Mouse (Mus musculus): ENCODE results near the gene Pin1. TPM values are rescaled to one million over a fixed set of nuclear protein-coding genes. Genes with fewer than 3 reads are reported as not detected.

Gene Pin1
- polyA plus RNA-seq, 1 experiment = 34.9 TPM

DNA sequence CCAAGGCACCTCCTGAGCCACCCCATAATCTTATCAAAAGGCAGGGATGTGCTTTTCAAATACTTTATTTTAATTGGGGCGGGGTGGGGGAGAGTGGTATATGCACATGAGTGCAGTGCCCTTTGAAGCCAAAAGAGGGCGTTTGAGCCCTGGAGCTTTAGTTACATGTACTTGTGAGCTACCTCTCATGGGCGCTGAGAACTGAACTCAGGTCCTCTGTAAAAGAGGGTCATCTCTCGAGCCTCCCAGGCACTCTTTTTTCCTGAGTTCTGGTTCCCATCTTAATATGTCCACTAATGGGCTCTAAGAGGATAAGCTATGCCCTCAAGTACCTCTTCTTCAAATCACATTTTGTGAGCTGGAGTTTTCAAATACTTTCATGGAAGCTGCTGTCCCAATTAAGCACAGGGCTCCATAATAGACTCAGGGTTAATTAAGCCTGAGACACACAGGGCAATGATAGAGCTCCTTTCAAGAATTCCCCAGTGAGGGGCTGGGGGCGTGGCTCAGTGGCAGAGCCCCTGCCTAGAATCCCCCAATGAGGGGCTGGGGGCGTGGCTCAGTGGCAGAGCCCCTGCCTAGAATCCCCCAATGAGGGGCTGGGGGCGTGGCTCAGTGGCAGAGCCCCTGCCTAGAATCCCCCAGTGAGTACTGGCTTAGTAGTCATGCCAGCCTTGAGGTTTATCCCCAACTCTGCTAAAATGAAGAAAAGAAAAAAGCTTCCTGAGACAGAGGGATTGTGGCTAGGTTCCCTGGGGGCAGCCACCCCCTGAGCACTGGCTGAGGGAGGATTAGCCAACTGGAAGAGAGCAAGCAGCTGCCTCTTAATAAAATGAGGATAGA lies 29.9 kb downstream of the Pin1 start:
- TF ChIP-seq GATA1 (IDR thresholded peaks at IDR 0.05; ENCODE audit: low read length) = no peak

DNA sequence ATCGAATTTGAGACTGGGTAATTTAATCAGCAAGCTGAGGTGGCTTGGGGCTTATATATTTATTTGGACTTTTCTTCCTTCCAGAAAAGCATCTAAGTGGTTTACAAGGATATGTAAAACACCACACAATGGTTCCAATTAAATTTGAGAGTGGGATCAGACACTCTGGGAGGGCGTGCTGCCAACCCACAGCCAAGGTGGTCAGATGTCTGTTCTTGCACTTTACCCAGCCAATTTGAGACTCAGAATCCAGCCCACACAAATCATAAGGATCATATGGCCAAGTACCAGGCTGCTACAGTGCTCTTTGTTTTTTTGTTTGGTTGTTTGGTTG lies 30.5 kb downstream of the Pin1 start:
- no peak for TF ChIP-seq GATA1 (IDR thresholded peaks at IDR 0.05; ENCODE audit: low read length)

DNA sequence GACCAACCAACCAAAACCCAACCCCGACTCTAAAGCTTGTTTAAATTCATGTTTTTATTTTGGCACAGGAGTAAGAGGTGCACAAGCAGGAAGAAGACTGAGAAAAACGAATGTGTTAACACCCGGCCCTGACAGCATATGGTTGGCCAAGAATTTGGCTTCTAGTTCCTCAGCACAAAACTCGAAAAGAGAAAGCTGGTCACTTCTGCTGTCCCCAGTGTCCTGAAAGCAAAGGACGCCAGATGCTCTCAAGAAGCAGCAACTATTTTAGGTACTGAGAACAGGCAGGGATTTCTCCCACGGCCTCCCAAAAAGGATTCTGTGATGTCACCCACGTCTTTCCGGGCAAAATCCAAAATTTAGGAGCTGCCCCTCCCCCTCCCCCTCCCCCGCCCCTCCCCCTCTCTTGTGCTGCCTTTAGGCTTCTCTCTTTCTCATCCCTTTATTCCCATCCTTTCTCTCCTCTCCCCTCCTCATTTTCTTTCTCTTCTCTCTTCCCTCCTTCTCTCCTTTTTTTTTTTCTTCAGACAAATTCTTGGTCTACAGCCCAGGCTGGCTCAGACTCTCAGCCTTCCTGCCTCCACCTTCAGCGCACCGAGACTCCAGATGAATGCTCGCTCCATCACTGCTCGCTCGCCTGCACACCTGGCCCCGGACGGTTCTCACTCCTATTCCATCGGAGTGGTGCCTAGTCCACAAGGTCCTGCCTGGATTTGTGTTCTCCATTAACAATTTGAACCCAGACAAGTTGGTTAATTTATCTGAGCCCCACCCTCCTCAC lies 33.4 kb downstream of the Pin1 start:
- no peak for TF ChIP-seq GATA1 (IDR thresholded peaks at IDR 0.05; ENCODE audit: low read length)

DNA sequence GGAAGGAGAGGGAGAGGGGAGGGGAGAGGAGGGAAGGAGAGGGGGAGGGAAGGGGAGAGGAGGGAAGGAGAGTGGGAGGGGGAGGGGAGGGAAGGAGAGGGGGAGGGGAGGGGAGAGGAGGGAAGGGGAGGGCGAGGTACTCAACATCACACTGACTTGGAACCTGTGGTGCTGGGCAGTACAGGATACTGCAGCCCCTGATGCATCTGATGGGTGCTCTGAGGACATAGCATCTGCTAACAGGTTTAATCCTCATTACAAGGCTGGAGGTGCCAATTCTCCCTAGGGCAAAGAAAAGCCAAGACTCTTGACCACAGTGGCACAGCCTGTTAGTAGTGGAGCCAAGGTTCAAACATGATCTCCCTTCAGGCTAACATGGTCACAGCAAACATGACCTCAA lies 37.5 kb downstream of the Pin1 start:
- no peak for TF ChIP-seq GATA1 (IDR thresholded peaks at IDR 0.05; ENCODE audit: low read length)

DNA sequence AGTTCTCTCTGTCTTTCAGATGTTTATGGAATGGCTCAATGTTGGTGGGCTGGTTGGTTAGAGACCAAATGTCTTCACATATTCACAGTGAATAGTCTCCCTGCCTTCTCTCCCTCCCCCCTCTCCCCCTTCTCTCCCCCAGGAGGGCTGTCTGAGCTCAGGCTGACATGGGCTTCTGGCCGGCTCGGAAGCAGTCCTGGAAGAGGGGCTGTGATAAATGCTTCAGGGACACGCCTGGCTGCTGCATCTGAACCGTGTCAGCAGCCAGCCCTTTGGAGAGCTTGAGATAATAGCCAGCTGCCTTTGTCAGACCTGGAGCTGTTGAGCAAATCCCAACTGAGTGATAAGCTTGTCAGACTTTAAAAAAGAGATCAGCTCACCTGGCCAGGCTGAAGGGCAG lies 38.0 kb downstream of the Pin1 start:
- no peak for TF ChIP-seq GATA1 (IDR thresholded peaks at IDR 0.05; ENCODE audit: low read length)

DNA sequence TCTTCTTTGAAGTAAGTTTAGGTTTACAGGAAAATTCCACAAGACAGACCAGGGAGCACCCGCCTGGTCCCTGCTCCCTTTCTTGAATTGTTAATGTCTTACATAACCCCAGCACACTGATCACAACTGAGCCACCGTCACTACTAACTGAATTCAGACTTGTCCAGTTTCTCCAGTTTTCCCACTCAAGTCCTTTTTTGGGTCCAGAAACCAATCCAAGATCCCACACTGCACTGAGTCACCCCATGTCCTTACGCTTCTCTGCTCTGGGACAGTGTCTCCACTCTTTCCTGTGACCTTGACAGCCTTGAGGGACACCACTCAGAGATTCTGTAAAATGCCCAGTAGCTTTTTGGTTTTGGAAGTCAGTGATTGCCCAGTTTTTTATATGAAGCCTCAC lies 41.0 kb downstream of the Pin1 start:
- TF ChIP-seq GATA1 (IDR thresholded peaks at IDR 0.05; ENCODE audit: low read length) = no peak

DNA sequence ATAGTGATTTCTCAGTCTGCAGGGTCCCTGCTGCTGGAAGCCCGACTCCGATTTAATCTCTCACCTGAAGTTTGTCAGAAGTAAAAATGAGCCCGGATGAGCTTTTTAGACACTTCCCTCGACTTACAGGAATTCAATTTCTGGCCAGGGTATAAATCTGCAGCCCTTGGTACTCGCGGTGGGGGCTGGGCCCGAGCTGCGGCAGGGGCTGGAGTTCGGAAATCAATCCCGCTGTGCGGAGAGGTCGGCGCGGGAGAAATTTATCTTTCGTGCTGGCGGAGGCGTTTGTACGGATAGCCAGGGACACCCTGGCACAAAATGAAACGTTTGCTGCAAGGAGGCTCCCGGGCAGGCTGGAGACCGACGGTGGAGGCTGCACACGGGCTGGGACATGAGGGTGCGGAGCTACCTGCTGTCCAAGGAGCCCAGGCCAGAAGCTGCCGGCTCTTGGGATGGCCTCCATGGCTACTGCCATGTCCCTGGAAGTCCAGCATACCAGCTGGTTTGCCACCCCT lies 42.9 kb downstream of the Pin1 start:
- no peak for TF ChIP-seq GATA1 (IDR thresholded peaks at IDR 0.05; ENCODE audit: low read length)

DNA sequence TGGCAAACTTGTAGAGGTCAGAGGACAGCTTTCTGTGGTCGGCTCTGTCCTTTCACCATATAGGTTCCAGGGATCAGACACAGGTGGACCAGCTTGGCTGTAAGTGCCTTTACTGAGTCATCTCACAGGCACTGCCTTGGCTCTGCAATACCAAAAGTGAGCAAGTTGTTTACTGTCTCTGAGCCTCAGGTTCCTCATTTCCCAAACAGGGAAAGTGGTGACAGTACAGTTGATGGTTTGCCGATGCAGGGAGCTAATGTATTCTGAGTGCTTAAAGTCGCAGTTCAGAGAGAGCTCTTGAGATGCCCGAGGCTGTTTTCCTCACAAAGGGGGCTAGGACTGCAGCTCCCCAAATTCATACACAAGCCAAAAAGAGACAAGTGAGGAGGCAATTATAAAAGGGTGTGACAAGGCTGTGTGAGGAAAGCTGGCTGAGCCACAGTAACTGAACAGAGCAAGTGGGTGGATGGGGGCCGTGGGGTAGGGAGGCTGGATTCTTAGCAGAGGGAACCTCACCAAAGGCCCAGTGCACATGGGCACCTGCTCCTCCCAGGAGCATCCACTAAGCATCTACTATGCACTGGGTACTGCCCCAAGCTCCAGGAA lies 44.3 kb downstream of the Pin1 start:
- no peak for TF ChIP-seq GATA1 (IDR thresholded peaks at IDR 0.05; ENCODE audit: low read length)

DNA sequence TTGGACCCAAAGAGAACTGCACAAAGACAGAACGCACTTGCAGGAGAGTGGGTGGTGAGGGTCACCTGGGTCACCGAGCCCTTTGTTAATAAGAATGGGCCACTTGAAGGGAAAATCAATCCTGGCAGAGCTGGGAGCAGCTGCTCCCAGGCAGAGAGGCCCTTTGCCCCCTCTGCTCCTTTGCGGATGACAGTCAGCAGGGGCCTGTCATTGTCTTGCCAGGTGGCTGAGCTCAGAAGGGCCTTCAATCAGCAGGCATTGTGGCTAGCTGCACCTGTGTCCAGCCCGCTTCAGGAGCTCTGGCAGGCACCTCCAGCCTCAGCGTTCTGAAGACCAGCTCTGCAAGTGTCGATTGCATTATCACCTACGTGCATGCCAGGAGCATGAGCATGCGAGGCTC lies 45.6 kb downstream of the Pin1 start:
- no peak for TF ChIP-seq GATA1 (IDR thresholded peaks at IDR 0.05; ENCODE audit: low read length)

DNA sequence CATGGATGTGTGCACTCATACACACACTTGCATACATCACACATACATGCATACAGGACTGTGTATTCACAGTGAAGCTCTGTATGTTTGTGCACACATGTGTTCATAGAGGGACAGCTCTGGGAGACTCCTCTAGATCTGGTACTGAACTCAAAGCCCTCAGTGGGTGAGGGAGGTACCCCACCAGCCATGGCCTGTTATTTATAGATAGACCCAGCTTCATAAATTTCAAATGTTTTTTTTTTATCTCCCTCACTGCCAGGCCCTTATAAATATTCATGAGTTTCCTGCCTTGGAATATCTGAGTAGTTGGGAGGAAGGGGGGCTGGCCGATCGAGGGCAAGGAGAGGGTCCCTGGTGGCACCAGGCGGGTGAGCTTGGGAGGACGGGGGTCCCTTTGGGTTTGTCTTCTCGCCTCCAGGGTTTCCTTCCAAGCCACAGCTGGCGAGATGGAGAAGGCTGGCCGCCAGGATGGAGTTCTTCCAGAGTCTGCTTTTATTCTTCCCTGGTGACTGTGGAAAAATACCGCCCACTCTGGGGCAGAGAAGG lies 52.0 kb downstream of the Pin1 start:
- TF ChIP-seq GATA1 (IDR thresholded peaks at IDR 0.05; ENCODE audit: low read length) = no peak

DNA sequence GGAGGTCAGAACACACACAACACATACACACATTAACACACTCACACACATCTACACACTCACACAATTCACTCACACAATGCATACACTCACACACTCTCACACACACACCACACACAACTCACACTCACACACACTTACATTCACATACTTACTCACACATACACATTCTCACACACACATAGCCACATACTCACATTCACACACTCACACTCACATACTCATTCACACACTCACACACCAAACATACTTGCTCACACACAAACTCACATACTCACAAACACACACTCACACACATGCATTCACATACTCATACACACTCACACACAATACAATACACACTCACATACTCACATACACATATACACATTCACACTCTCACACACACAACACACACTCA lies 53.5 kb downstream of the Pin1 start:
- TF ChIP-seq GATA1 (IDR thresholded peaks at IDR 0.05; ENCODE audit: low read length) = no peak

DNA sequence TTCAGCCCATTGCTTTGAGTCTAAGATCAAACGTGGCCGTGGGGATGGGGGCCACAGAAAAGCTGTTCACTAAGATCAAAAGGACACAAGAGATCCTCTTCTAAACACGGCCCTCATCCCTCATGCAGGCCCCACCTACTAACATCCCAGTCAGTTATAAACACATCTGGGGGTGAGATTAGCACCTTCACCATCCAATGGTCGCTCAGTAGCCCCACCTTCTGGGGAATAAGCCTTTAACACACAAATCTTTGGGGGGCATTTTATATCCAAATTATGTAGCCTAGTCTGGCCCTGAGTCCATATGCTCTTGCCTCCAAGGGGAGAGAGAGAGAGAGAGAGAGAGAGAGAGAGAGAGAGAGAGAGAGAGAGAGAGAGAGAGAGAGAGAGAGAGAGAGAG lies 54.1 kb downstream of the Pin1 start:
- TF ChIP-seq GATA1 (IDR thresholded peaks at IDR 0.05; ENCODE audit: low read length) = no peak

DNA sequence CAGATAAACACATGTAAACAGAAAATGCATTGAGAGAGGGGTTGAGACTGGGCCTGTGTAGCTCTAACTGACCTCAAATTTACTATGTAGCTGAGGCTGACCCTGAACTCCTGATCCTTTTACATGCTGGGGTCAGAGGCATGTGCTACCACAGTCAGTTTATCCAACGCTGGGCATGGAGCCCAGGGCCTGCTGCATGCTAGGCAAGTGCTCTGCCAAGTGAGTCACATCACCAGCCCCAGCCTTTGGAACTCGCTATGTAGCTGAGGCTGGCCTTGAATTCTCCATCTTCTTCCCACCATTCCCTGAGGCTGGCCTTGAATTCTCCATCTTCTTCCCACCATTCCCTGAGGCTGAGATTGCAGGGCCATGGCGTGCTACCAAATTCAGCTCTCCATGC lies 58.6 kb downstream of the Pin1 start:
- no peak for TF ChIP-seq GATA1 (IDR thresholded peaks at IDR 0.05; ENCODE audit: low read length)

DNA sequence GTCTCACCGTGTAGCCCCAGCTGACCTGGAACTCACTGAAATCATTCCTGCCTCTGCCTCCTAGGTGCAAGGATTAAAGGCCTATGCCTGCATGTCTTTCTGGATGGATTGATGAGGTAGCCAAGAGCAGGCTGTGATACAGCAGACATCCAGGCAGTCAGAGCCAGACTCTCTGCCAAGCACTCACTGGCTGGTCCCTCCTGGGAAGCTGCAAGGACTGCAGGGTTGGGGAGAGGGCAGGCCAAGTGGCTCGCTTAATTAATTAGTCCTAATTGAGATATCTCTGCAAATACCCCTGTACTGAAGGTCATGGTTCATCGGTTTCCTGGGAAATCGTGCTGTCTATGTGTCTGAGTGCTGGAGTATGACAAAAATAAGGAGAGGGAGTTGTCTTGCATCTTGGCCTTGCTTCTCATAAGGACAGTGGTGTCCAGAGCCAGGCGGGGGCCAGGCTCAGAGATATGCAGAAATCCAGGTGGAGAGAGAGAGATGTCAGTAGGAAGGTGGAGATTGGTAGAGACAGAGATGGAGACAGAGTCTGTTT lies 61.1 kb downstream of the Pin1 start:
- no peak for TF ChIP-seq GATA1 (IDR thresholded peaks at IDR 0.05; ENCODE audit: low read length)

DNA sequence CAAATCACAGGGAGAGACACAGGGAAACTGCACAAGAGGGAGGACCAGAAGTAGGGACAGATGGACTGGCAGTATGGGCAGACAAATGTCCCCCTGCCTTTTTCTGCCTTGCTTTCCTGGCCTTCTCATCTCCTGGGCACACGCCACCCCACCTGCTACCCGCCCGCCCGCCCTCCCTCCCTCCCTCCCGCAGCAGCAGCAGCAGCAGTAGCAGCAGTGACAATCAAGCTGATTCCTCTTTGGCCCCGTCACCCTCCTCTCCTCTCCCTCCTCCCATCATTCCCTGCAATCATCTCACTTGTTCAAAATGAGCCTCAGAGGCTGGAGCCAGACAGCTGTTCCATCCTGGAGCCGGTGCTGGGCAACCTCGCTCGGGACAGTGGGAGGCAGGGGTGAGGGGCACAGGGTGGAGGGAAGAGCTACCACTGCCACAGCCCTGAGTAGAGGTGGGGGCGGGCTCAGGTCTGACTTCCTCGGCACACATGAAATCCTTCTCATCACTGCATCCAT lies 61.6 kb downstream of the Pin1 start:
- TF ChIP-seq GATA1 (IDR thresholded peaks at IDR 0.05; ENCODE audit: low read length) = no peak

DNA sequence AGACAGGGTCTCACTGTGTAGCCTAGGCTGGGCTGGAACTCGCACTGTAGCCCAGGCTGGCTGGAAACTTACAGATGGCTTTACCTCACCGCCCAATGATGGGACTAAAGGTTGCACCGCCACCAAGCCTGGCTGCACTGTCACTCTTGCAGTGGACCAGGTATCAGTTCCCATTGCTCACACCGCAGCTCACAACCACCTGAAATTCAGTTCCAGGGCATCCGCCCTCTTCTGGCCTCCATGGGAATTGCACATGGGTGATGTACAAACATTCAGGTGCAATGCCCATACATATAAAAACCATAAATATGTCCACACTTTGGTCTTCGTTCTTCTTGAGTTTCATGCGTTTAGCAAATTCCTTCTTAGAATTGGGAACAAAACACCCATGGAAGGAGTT lies 63.4 kb downstream of the Pin1 start:
- no peak for TF ChIP-seq GATA1 (IDR thresholded peaks at IDR 0.05; ENCODE audit: low read length)

Other genes with a start within 250 kb of the Pin1 start
- 0.11 and 0.18 TPM in 2 replicates for gene Zfp26, start 191.9 kb upstream of the Pin1 start, polyA plus RNA-seq (2012)
- gene Zfp426, start 159.3 kb upstream of the Pin1 start, polyA plus RNA-seq (2012) = 4.6 and 8.4 TPM in 2 replicates
- 0.79 and 0.90 TPM in 2 replicates for gene Zfp266, start 130.7 kb upstream of the Pin1 start, polyA plus RNA-seq (2012)
- gene Zfp846, start 70.8 kb upstream of the Pin1 start, polyA plus RNA-seq (2012) = 6.4 and 8.1 TPM in 2 replicates
- gene Ubl5, start 9.2 kb upstream of the Pin1 start, polyA plus RNA-seq (2012) = 8.4 and 13.3 TPM in 2 replicates
- 9.1 and 17.4 TPM in 2 replicates for gene Fbxl12, start 7.3 kb upstream of the Pin1 start, polyA plus RNA-seq (2012)
- gene Olfm2, start 94.3 kb downstream of the Pin1 start, polyA plus RNA-seq (2012) = not detected in 2 replicates
- gene Col5a3, start 163.0 kb downstream of the Pin1 start, polyA plus RNA-seq (2012) = not detected in 2 replicates
- gene Rdh8, start 166.4 kb downstream of the Pin1 start, polyA plus RNA-seq (2012) = not detected in 2 replicates
- not detected in 2 replicates for gene A230050P20Rik, start 216.5 kb downstream of the Pin1 start, polyA plus RNA-seq (2012)
- gene Angptl6, start 227.6 kb downstream of the Pin1 start, polyA plus RNA-seq (2012) = 3.5 and 4.1 TPM in 2 replicates
- gene Ppan, start 236.1 kb downstream of the Pin1 start, polyA plus RNA-seq (2012) = 341 and 357 TPM in 2 replicates
- gene Eif3g, start 246.5 kb downstream of the Pin1 start, polyA plus RNA-seq (2012) = 613 and 834 TPM in 2 replicates